Mouse (Mus musculus) heart, adult 2 months (tissue): ENCODE results near the gene Nr2f6.

Experiments used
- CTCF ChIP-seq: fragments of 200-600 bp; IDR thresholded peaks from 2 replicates; pipeline ENCODE4 v1.8.1; 2022; ENCODE audit warnings: antibody characterized with exemption, mild to moderate bottlenecking, moderate library complexity
- EP300 ChIP-seq: fragments of 200-500 bp; IDR thresholded peaks from 2 replicates; pipeline ENCODE4 v1.6.1; 2011; ENCODE audit warnings: low read depth, low read length, control low read depth; ENCODE audit not compliant: insufficient read depth
- POLR2A ChIP-seq: fragments of 200-500 bp; IDR thresholded peaks from 2 replicates; pipeline ENCODE4 v1.6.1; 2011; ENCODE audit warnings: mild to moderate bottlenecking, low read depth, low read length, control low read depth; ENCODE audit not compliant: insufficient read depth

- TF ChIP-seq CTCF (peak; percentile 95), POLR2A (peak; percentile 90), EP300 (0 out of 2 replicates have a peak, but pooled peaks have one; percentile 48)
Measured at GRCm38 (mm10) chr8:71371236-71371848, 10.4 kb downstream of the Nr2f6 start, which contains the start of gene Ocel1.
